Mouse (Mus musculus) intestine, postnatal 0 days (tissue): ENCODE measurements around the gene Gab1. TPM values are rescaled to one million over a fixed set of nuclear protein-coding genes. Genes with fewer than 3 reads are reported as not detected.

Source experiments
- ATAC-seq: fragments of 200-750 bp; cut with Nextera tagmentation; 2 replicates; pipeline ENCODE4 v1.8.0; 2017; ENCODE audit warnings: mild to moderate bottlenecking, moderate TSS enrichment, moderate library complexity
- H3K27ac ChIP-seq: fragments of 300-500 bp; sonication (generic); 2 replicates; pipeline ENCODE4 v1.5.1; 2014; ENCODE audit warnings: mild to moderate bottlenecking, low read depth, low read length, moderate library complexity
- H3K27me3 ChIP-seq: fragments of 300-500 bp; sonication (generic); replicated peaks from 2 replicates; pipeline ENCODE4 v1.6.1; 2014; ENCODE audit warnings: low read length, mixed read lengths; ENCODE audit not compliant: control insufficient read depth, insufficient read depth
- H3K36me3 ChIP-seq: fragments of 300-500 bp; sonication (generic); 2 replicates; pipeline ENCODE4 v1.6.1; 2014; ENCODE audit warnings: mild to moderate bottlenecking, moderate library complexity; ENCODE audit not compliant: control insufficient read depth, insufficient read depth
- H3K4me1 ChIP-seq: fragments of 300-500 bp; sonication (generic); replicated peaks from 2 replicates; pipeline ENCODE4 v1.6.1; 2014; ENCODE audit warnings: antibody characterized with exemption, low read length, mixed read lengths; ENCODE audit not compliant: control insufficient read depth, insufficient read depth
- H3K4me2 ChIP-seq: fragments of 300-500 bp; sonication (generic); replicated peaks from 2 replicates; pipeline ENCODE4 v1.6.1; 2014; ENCODE audit warnings: low read depth, mild to moderate bottlenecking, moderate library complexity
- H3K4me3 ChIP-seq: fragments of 300-500 bp; sonication (generic); 2 replicates; pipeline ENCODE4 v1.5.1; 2014; ENCODE audit warnings: low read depth, low read length
- H3K9ac ChIP-seq: fragments of 300-500 bp; sonication (generic); 2 replicates; pipeline ENCODE4 v1.6.1; 2014; ENCODE audit warnings: mild to moderate bottlenecking, low read depth, low read length
- H3K9me3 ChIP-seq: fragments of 300-500 bp; sonication (generic); 2 replicates; pipeline ENCODE4 v1.6.1; 2016; ENCODE audit warnings: mixed run types; ENCODE audit not compliant: control insufficient read depth
- CTCF ChIP-seq: sonication (generic); IDR thresholded peaks from 2 replicates; pipeline ENCODE4 v1.5.1; 2016; ENCODE audit warnings: low read depth, mild to moderate bottlenecking, control low read depth, antibody characterized with exemption, moderate library complexity
- WGBS: fragments of 180-500 bp; shearing (Covaris S2); extraction: QIAGEN DNeasy Blood & Tissue Kit; methylation state at CpG from one replicate; pipeline ENCODE4 v1.1.7; 2014; 5-methylcytosine and 5-hydroxymethylcytosine counted together
- polyA plus RNA-seq: library from polyadenylated mRNA; unstranded; fragments of >200 nt; fragmentation: Nextera tagmentation; extraction: Ambion mirVana; gene quantifications from 2 replicates; pipeline ENCODE4 v1.2.1, GENCODE M21; 2015

Gene Gab1
- polyA plus RNA-seq, 1 experiment from 2014 or later = 9.1 TPM

DNA sequence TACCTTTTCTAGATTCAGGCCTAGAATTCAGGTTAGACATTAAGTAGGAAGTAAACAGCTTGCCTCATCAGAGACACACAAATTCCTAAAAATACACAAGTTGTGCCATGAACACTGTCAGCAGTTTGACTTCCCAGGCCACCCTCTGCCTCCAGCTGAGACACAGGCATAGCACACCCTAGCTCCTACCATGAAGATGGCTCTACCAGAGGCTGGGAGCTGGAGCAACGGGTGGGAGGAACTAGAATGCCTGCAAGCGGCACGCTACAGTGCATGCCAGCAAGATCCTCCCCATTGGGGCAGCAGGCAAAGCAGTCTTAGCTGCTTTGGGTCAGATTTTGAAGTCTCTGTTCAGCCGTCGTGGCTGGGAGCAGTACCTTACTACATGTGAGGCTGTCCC is 57.1 kb downstream of the Gab1 start:
- no peaks in the 10 kb centered on the region for H3K36me3 ChIP-seq
- H3K9ac ChIP-seq = no peak overlapping the region
- peak overlapping the region; percentile 21; the same call in 1 of the 2 replicates for H3K27ac ChIP-seq
- 87% methylated on average over 5 of the region's 5 CpGs for WGBS
- H3K27me3 ChIP-seq = no peaks in the 10 kb centered on the region
- H3K4me1 ChIP-seq = peaks cover 4% of the 10 kb centered on the region; the same call in 1 of the 2 replicates
- no peak overlapping the region for H3K4me3 ChIP-seq
- no peaks in the 10 kb centered on the region for H3K9me3 ChIP-seq
- no peak for ATAC-seq
- TF ChIP-seq CTCF = no peak
- no peak overlapping the region for H3K4me2 ChIP-seq

DNA sequence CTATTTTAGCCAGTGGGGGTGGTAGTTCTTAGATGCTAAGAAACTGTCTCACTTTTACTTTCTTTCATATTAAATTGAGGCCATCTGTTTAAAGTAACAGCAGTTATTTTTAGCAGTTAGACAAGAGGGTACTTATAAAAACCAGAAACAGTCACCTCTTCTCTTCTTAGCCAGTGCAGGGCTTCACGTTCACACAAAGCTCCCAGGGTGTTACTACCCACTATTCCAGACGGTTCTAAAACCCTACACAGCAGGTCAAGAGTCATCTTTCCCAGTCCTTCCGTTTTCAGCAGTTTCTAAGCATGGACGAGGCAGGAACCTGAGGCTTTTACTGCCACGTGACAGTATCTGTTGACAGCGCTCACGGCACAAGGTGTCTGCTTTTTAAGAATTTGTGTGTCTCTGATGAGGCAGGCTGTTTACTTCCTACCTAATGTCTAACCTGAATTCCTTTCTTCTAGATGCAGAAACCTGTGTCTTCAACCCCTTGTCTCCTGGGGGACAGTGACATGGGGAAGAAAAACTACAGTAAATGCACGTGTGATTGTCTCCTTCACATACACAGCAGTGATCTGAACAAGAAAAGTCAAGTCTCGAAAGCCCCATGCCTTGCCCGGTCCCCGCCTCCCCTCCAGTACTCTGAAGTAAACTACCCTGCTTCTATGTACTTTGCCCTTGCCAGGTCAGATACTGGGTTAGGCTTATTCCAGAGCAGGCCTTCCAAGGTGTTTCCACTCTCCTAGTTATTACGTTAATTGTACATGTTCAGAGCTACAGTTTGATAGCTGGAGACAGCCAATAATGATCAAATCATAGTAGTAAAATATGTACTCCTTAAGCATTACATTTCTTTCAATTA is 58.7 kb downstream of the Gab1 start:
- Histone ChIP-seq H3K27me3 (no peaks in the 10 kb centered on the region), H3K27ac (peak overlapping the region; percentile 86), H3K4me1 (peaks cover 4% of the 10 kb centered on the region; the same call in 1 of the 2 replicates), H3K4me3 (no peak overlapping the region), H3K36me3 (no peaks in the 10 kb centered on the region), H3K4me2 (peak overlapping the region; percentile 40), H3K9me3 (no peaks in the 10 kb centered on the region), H3K9ac (0 out of 2 replicates have a peak overlapping the region, but pooled peaks have one; percentile 2)
- no peak for TF ChIP-seq CTCF
- ATAC-seq = peak; percentile 69
- WGBS = 31% methylated on average over 12 of the region's 12 CpGs

DNA sequence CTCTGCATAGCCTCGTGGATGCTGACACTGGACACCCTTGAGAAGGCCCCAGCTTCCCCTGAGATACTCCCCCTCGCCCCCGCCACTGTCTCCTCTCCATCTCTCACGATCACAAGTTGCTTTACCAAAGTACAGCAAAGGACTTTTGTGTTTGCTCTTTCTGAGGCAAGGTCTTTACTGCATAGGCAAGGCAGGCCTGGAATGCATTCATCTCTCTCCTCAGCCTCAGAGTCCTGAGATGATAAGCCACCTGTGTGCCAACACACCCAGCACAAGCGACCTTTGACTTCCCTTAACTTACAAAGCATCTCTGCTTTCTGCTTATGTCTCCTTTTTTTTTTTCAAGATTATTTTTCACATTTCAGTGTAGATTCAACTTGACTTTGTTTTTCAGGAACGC is 61.3 kb downstream of the Gab1 start:
- 40% methylated on average over 6 of the region's 6 CpGs for WGBS
- Histone ChIP-seq H3K9me3 (no peaks in the 10 kb centered on the region), H3K4me1 (peaks cover 4% of the 10 kb centered on the region; the same call in 1 of the 2 replicates), H3K9ac (no peak overlapping the region), H3K27ac (peak overlapping the region; percentile 84), H3K4me2 (no peak overlapping the region), H3K27me3 (no peaks in the 10 kb centered on the region), H3K4me3 (no peak overlapping the region), H3K36me3 (no peaks in the 10 kb centered on the region)
- TF ChIP-seq CTCF = no peak
- ATAC-seq = peak; percentile 87

DNA sequence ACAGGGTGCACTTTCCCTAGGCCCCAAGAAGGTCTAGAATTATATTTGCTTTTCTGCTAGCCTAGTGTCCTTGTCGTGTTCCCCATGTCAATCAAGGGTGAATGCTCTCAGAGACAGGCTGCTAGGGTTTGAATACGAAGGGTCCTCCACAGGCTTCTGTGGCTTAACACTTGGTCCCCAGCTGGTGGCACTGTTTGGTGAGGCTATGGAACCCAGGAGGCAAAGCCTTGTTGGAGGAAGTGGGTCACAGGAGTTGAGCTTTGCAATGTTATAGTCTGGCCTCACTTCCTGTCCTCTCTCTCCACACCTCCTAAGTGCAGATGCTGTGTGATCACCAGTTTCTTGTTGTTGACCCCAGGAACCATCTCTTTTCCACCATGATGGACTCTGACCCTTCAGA is 63.3 kb downstream of the Gab1 start:
- H3K9me3 ChIP-seq = no peaks in the 10 kb centered on the region
- H3K4me2 ChIP-seq = no peak overlapping the region
- no peak overlapping the region for H3K9ac ChIP-seq
- 63% methylated on average over 2 of the region's 2 CpGs for WGBS
- H3K27me3 ChIP-seq = no peaks in the 10 kb centered on the region
- TF ChIP-seq CTCF = peak; percentile 55
- H3K36me3 ChIP-seq = no peaks in the 10 kb centered on the region
- peak overlapping the region; percentile 1; the same call in 1 of the 2 replicates for H3K27ac ChIP-seq
- no peak overlapping the region for H3K4me3 ChIP-seq
- no peak for ATAC-seq
- H3K4me1 ChIP-seq = peaks cover 8% of the 10 kb centered on the region; the same call in 1 of the 2 replicates

DNA sequence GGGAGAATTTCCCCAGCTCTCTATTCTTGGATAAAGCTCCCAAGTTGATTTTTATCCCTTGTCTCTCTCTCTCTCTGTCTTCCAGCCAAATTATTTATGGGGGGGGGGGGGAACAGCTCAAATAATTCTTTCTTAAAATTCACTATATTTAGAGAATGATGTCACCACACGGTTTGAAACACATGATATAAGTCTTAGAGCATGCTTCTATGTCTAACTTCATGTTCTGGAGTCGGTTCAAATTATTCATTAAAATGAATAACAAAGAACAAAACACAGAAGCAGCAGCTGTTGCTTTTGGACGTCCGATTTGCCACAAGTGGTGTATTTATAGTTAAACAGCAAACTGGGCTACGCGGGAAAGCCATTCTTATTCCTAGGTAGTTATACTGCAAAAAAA is 65.1 kb downstream of the Gab1 start:
- no peaks in the 10 kb centered on the region for H3K36me3 ChIP-seq
- no peak overlapping the region for H3K4me3 ChIP-seq
- WGBS = 59% methylated on average over 6 of the region's 6 CpGs
- H3K27me3 ChIP-seq = no peaks in the 10 kb centered on the region
- H3K9ac ChIP-seq = no peak overlapping the region
- H3K9me3 ChIP-seq = no peaks in the 10 kb centered on the region
- H3K27ac ChIP-seq = no peak overlapping the region
- no peak overlapping the region for H3K4me2 ChIP-seq
- ATAC-seq = no peak
- H3K4me1 ChIP-seq = peaks cover 14% of the 10 kb centered on the region
- no peak for TF ChIP-seq CTCF

DNA sequence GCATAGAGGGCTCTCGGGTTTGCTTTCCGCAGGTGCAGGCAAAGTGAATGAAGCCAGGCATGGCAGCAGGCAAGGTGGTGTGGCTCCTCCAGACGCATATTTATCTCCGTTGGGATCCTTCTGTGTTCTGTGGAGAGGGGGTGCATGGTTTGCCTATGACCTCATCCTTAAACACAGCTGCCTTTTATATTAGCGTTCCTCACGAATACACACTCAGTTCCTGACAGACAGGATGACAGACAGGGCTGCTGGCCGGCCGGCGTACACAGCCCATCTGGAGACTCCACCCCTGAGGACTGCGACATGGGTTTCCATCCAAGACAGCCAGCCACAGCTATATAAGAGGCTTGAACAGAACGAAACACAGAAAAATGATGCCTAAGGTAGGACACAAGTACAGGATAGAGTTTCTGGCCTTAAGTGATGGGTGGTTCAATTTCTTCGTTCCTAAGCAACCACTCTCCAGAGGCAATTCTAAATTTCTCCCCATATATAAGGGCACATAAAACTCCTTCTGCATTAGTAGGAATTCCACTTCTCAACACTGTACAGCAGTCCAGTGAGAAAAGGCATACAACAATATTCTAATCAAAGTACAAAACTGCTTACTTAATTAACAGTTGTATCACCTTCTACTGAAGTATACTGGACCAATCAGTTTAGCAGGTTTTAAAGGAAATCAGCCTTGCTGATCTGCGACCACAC is 66.1 kb downstream of the Gab1 start:
- Histone ChIP-seq H3K9ac (no peak overlapping the region), H3K27me3 (no peaks in the 10 kb centered on the region), H3K27ac (no peak overlapping the region), H3K36me3 (no peaks in the 10 kb centered on the region), H3K9me3 (no peaks in the 10 kb centered on the region), H3K4me3 (no peak overlapping the region), H3K4me2 (no peak overlapping the region), H3K4me1 (peaks cover 14% of the 10 kb centered on the region)
- no peak for ATAC-seq
- 35% methylated on average over 13 of the region's 13 CpGs for WGBS
- TF ChIP-seq CTCF = no peak
